Mouse (Mus musculus) CH12.LX (cell line): Measurements from ENCODE around the gene Mex3d. TPM values are rescaled to one million over a fixed set of nuclear protein-coding genes. Genes with fewer than 3 reads are reported as not detected.

ENCODE experiments used
- DNase-seq: peaks from one replicate; pipeline ENCODE4 v3.0.0-alpha.2; 2013; ENCODE audit errors: extremely low read depth
- H3K27ac ChIP-seq: 2 replicates; pipeline ENCODE4 v1.5.1; 2012; ENCODE audit warnings: low read depth, mild to moderate bottlenecking, control low read depth, moderate library complexity; ENCODE audit not compliant: insufficient read depth
- H3K27me3 ChIP-seq: replicated peaks from 2 replicates; pipeline ENCODE3; 2012; ENCODE audit warnings: inconsistent platforms
- H3K36me3 ChIP-seq, 2 experiments: replicated peaks in 1 of 2; 2 replicates each; pipeline versions ENCODE3 to v1.6.1; 2012; ENCODE audit warnings: inconsistent platforms in 1 of 2, low read length in 1 of 2, mild to moderate bottlenecking in 1 of 2, mixed read lengths in 1 of 2, moderate library complexity in 1 of 2; ENCODE audit not compliant: control insufficient read depth in 1 of 2, insufficient read depth in 1 of 2
- H3K4me1 ChIP-seq, 2 experiments: 2 replicates each; pipeline ENCODE4 v1.6.1; 2012; ENCODE audit warnings: inconsistent platforms in 1 of 2, moderate library complexity in 1 of 2; ENCODE audit not compliant: insufficient read depth in 2 of 2, control insufficient read depth in 1 of 2
- H3K4me2 ChIP-seq: 2 replicates; pipeline ENCODE4 v1.6.1; 2012; ENCODE audit warnings: low read depth, mild to moderate bottlenecking, control low read depth; ENCODE audit not compliant: poor library complexity, insufficient read depth, severe bottlenecking
- H3K4me3 ChIP-seq, 3 experiments: fragments of 150-350 bp in 1 of 3; sonication (generic) in 1 of 3; replicated peaks in 1 of 3; 2 replicates each; pipeline versions ENCODE3 to v1.5.1; 2011 to 2012; ENCODE audit warnings: low read depth in 2 of 3, low read length in 2 of 3, mild to moderate bottlenecking in 2 of 3, moderate library complexity in 2 of 3, control low read depth in 1 of 3, improper control_type of control experiment in 1 of 3, inconsistent platforms in 1 of 3, mixed read lengths in 1 of 3; ENCODE audit not compliant: poor library complexity in 1 of 3
- H3K79me2 ChIP-seq: replicated peaks from 2 replicates; pipeline ENCODE4 v1.6.1; 2012; ENCODE audit warnings: mild to moderate bottlenecking, moderate library complexity; ENCODE audit not compliant: control insufficient read depth, poor library complexity, insufficient read depth, severe bottlenecking; ENCODE audit errors: extremely low read depth
- H3K9ac ChIP-seq: 2 replicates; pipeline ENCODE4 v1.6.1; 2012; ENCODE audit warnings: low read depth, mild to moderate bottlenecking, control low read depth, moderate library complexity; ENCODE audit not compliant: insufficient read depth
- H3K9me3 ChIP-seq: replicated peaks from 2 replicates; pipeline ENCODE3; 2012; ENCODE audit warnings: low read length, inconsistent platforms, mixed read lengths
- BHLHE40 ChIP-seq: IDR thresholded peaks from 2 replicates; pipeline ENCODE4 v1.6.1; 2011; ENCODE audit warnings: mild to moderate bottlenecking, low read depth, low read length, improper control_type of control experiment
- CHD2 ChIP-seq: IDR thresholded peaks from 2 replicates; pipeline ENCODE4 v1.6.1; 2011; ENCODE audit warnings: low read length, improper control_type of control experiment
- E2F4 ChIP-seq: IDR thresholded peaks from 2 replicates; pipeline ENCODE4 v1.6.1; 2011; ENCODE audit warnings: low read depth, low read length, improper control_type of control experiment; ENCODE audit not compliant: insufficient replicate concordance
- ELF1 ChIP-seq: IDR thresholded peaks from 2 replicates; pipeline ENCODE4 v1.6.1; 2014; ENCODE audit warnings: low read depth, mild to moderate bottlenecking, inconsistent platforms, low read length, improper control_type of control experiment
- EP300 ChIP-seq: IDR thresholded peaks from 2 replicates; pipeline ENCODE4 v1.6.1; 2011; ENCODE audit warnings: low read length, improper control_type of control experiment
- ETS1 ChIP-seq: conservative IDR thresholded peaks from 2 replicates; pipeline ENCODE4 v1.6.1; 2012; ENCODE audit warnings: low read depth, mild to moderate bottlenecking, inconsistent platforms, low read length, improper control_type of control experiment, moderate library complexity
- GABPA ChIP-seq: IDR thresholded peaks from 2 replicates; pipeline ENCODE4 v1.6.1; 2012; ENCODE audit warnings: low read depth, low read length, improper control_type of control experiment, inconsistent platforms; ENCODE audit not compliant: insufficient replicate concordance
- HCFC1 ChIP-seq: IDR thresholded peaks from 2 replicates; pipeline ENCODE4 v1.6.1; 2012; ENCODE audit warnings: low read depth, mild to moderate bottlenecking, inconsistent platforms, low read length, improper control_type of control experiment
- JUN ChIP-seq: IDR thresholded peaks from 2 replicates; pipeline ENCODE4 v1.6.1; 2011; ENCODE audit warnings: low read depth, mild to moderate bottlenecking, low read length, improper control_type of control experiment, moderate library complexity; ENCODE audit not compliant: insufficient read depth
- JUND ChIP-seq: conservative IDR thresholded peaks from 2 replicates; pipeline ENCODE4 v1.6.1; 2011; ENCODE audit warnings: low read depth, low read length, improper control_type of control experiment
- MAFK ChIP-seq: IDR thresholded peaks from 2 replicates; pipeline ENCODE4 v1.6.1; 2011; ENCODE audit warnings: low read length, improper control_type of control experiment; ENCODE audit not compliant: insufficient replicate concordance
- MAX ChIP-seq: IDR thresholded peaks from 2 replicates; pipeline ENCODE4 v1.6.1; 2011; ENCODE audit warnings: low read length, improper control_type of control experiment
- MAZ ChIP-seq: IDR thresholded peaks from 2 replicates; pipeline ENCODE4 v1.6.1; 2012; ENCODE audit warnings: low read depth, mild to moderate bottlenecking, inconsistent platforms, low read length, improper control_type of control experiment, moderate library complexity
- MYC ChIP-seq: IDR thresholded peaks from 2 replicates; pipeline ENCODE4 v1.6.1; 2011; ENCODE audit warnings: low read depth, mild to moderate bottlenecking, improper control_type of control experiment, low read length
- NELFE ChIP-seq: IDR thresholded peaks from 2 replicates; pipeline ENCODE4 v1.6.1; 2011; ENCODE audit warnings: low read depth, low read length, improper control_type of control experiment
- PAX5 ChIP-seq: IDR thresholded peaks from 2 replicates; pipeline ENCODE4 v1.6.1; 2012; ENCODE audit warnings: low read length, inconsistent platforms, mixed read lengths
- POLR2A ChIP-seq: IDR thresholded peaks from 2 replicates; pipeline ENCODE4 v1.6.1; 2011; ENCODE audit warnings: low read depth, mild to moderate bottlenecking, improper control_type of control experiment, low read length
- POLR2AphosphoS2 ChIP-seq: IDR thresholded peaks from 2 replicates; pipeline ENCODE4 v1.6.1; 2011; ENCODE audit warnings: low read depth, low read length, improper control_type of control experiment
- RAD21 ChIP-seq: IDR thresholded peaks from 2 replicates; pipeline ENCODE4 v1.6.1; 2011; ENCODE audit warnings: low read depth, mild to moderate bottlenecking, low read length, improper control_type of control experiment, moderate library complexity
- USF1 ChIP-seq: IDR thresholded peaks from 2 replicates; pipeline ENCODE4 v1.6.1; 2014; ENCODE audit warnings: low read depth, mild to moderate bottlenecking, inconsistent platforms, low read length, improper control_type of control experiment
- USF2 ChIP-seq: conservative IDR thresholded peaks from 2 replicates; pipeline ENCODE4 v1.6.1; 2011; ENCODE audit warnings: low read depth, low read length, improper control_type of control experiment
- ZC3H11A ChIP-seq: IDR thresholded peaks from 2 replicates; pipeline ENCODE4 v1.6.1; 2012; ENCODE audit warnings: low read depth, mild to moderate bottlenecking, inconsistent platforms, low read length, improper control_type of control experiment
- ZKSCAN1 ChIP-seq: IDR thresholded peaks from 2 replicates; pipeline ENCODE4 v1.6.1; 2012; ENCODE audit warnings: low read depth, inconsistent platforms, low read length, improper control_type of control experiment, borderline replicate concordance
- ZNF384 ChIP-seq: IDR thresholded peaks from 2 replicates; pipeline ENCODE4 v1.6.1; 2012; ENCODE audit warnings: low read depth, low read length, improper control_type of control experiment, inconsistent platforms
- dilution Hi-C: fragments of 300-500 bp; cut with MboI; formaldehyde crosslinking; loops from 2 replicates; pipeline ENCODE4 v1.14.3; 2020; ENCODE audit warnings: low sequenced_read_pairs; ENCODE audit not compliant: extremely low pct_unique_long_range_greater_than_20kb, extremely low pct_ligation_motif_present
- in situ Hi-C: fragments of 300-500 bp; cut with MboI; formaldehyde crosslinking; loops from 3 replicates; pipeline ENCODE4 v1.14.3; 2019; ENCODE audit warnings: low sequenced_read_pairs, low pct_ligation_motif_present, low pct_unique_long_range_greater_than_20kb, mixed read lengths
- polyA plus RNA-seq: library from polyadenylated mRNA; unstranded; fragments of >175 nt; gene quantifications from 2 replicates; pipeline ENCODE4 v1.2.1, GENCODE M21; 2012; ENCODE audit warnings: low read depth; ENCODE audit not compliant: insufficient read length
- total RNA-seq, 2 experiments: library from RNA; depleted of rRNA; stranded (reverse); fragments of 300-350 nt in 1 of 2; fragments of >200 nt in 1 of 2; gene quantifications; 2 replicates each; pipeline ENCODE4 v1.2.3; 2012 to 2014

The Mex3d gene
- total and polyA plus RNA-seq, 3 experiments: 5.9 to 8.5 (median 6.6) TPM

GRCm38 (mm10) chr10:80385811-80386734 lies 1.4 kb downstream of the Mex3d start:
- no peaks in the 10 kb centered on the region for H3K79me2 ChIP-seq
- DNase-seq: no peak
- no peaks in the 10 kb centered on the region for H3K27me3 ChIP-seq
- peaks cover 35 to 52% of the 10 kb centered on the region in 2 experiments for H3K4me1 ChIP-seq
- no peak overlapping the region for H3K27ac ChIP-seq
- dilution Hi-C loops: no loop called here
- peak overlapping the region; percentile 35 for H3K4me2 ChIP-seq
- H3K9me3 ChIP-seq: no peaks in the 10 kb centered on the region
- peak overlapping the region; percentile 10 to 68 (median 59) for H3K4me3 ChIP-seq
- H3K36me3 ChIP-seq: peaks cover 15 to 52% of the 10 kb centered on the region in 2 experiments
- no peak for TF ChIP-seq RAD21
- no peak for TF ChIP-seq JUND
- no peak for TF ChIP-seq MAFK
- no peak for TF ChIP-seq MAZ
- TF ChIP-seq E2F4: no peak
- TF ChIP-seq PAX5: no peak
- no peak for TF ChIP-seq JUN
- no peak for TF ChIP-seq POLR2A
- TF ChIP-seq MAX: no peak
- TF ChIP-seq USF1: no peak
- no peak for TF ChIP-seq ELF1
- no peak for TF ChIP-seq HCFC1
- TF ChIP-seq NELFE: no peak
- no peak for TF ChIP-seq ZKSCAN1
- TF ChIP-seq ZC3H11A: no peak
- no peak for TF ChIP-seq BHLHE40
- TF ChIP-seq ETS1: no peak
- no peak for TF ChIP-seq MYC
- no peak for TF ChIP-seq POLR2AphosphoS2
- in situ Hi-C loops: loop anchor here (5.0 kb wide), 1 partner anchor 41 kb away; no protein-coding TSS in a partner anchor
- H3K9ac ChIP-seq: peak overlapping the region; percentile 57; the same call in 1 of the 2 replicates

GRCm38 (mm10) chr10:80385310-80385709 lies 2.1 kb downstream of the Mex3d start:
- H3K4me2 ChIP-seq: no peak overlapping the region
- in situ Hi-C loops: loop anchor here (5.0 kb wide), 1 partner anchor 42 kb away; no protein-coding TSS in a partner anchor
- no peak overlapping the region for H3K27ac ChIP-seq
- no peaks in the 10 kb centered on the region for H3K27me3 ChIP-seq
- H3K9ac ChIP-seq: no peak overlapping the region
- H3K79me2 ChIP-seq: no peaks in the 10 kb centered on the region
- no peak overlapping the region for H3K4me3 ChIP-seq
- no peak for DNase-seq
- TF ChIP-seq ZNF384 (no peak), BHLHE40 (no peak), HCFC1 (no peak), MAZ (no peak), ZKSCAN1 (no peak), USF2 (no peak), POLR2A (no peak), EP300 (no peak), MAX (no peak), GABPA (no peak), CHD2 (no peak), MAFK (no peak), ETS1 (no peak)
- TF ChIP-seq, all 38 proteins: peak for 0
- H3K9me3 ChIP-seq: no peaks in the 10 kb centered on the region
- dilution Hi-C loops: no loop called here
- H3K36me3 ChIP-seq: peaks cover 17 to 50% of the 10 kb centered on the region in 2 experiments
- peaks cover 35 to 52% of the 10 kb centered on the region in 2 experiments for H3K4me1 ChIP-seq
